Mouse (Mus musculus) small intestine, adult 2 months (tissue): ENCODE measurements at regions not wholly inside any gene's neighbourhood (a gene's known extent, or its start where the extent isn't known, plus 50 kb on each side); places are given as distances from the start of the nearest gene placed in this dataset.

Source experiments
- CTCF ChIP-seq: fragments of 200-500 bp; IDR thresholded peaks from 2 replicates; pipeline ENCODE4 v1.5.1; 2012; ENCODE audit warnings: low read depth, mild to moderate bottlenecking, control low read depth, inconsistent platforms, low read length, moderate library complexity, mixed read lengths; ENCODE audit not compliant: insufficient replicate concordance, insufficient read length; ENCODE audit errors: extremely low read depth
- POLR2A ChIP-seq: fragments of 200-500 bp; IDR thresholded peaks from 2 replicates; pipeline ENCODE4 v1.6.1; 2012; ENCODE audit warnings: low read depth, mild to moderate bottlenecking, control low read depth, inconsistent platforms, low read length, moderate library complexity

- TF ChIP-seq POLR2A (no peak), CTCF (no peak)
Observed at GRCm38 (mm10) chr9:93981136-93981535, 556.7 kb downstream of the 1190002N15Rik start.
